Mouse (Mus musculus): ENCODE results near the gene Prp2. TPM values are rescaled to one million over a fixed set of nuclear protein-coding genes. Genes with fewer than 3 reads are reported as not detected.

The Prp2 gene
- polyA plus RNA-seq (2017; shearing (Covaris generic)), result not detected

GRCm38 (mm10) chr6:132595613-132596012, at the start of gene Prp2:
Prp2 (plus strand) TSS chr6:132595913.

DNA sequence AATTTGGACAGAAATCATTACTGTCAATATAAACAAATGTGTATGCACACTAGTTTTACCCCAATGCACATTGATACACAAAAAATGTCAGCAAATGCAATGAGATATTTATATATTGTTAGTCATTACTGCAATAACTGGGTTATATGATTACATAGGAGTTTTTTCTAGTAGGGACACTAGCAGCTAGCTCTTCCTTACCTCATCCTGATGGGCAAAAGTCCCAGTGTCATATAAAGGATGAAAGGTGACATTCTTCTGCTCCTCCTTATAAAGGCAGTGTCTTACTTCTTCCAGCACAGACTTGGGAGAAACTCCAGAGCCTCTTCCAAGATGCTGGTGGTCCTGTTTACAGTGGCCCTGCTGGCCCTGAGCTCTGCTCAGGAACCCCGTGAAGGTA, 26.2 kb upstream of the Prp2 start, which contains the start of gene Prh1:
Gene Prh1, plus strand, starts transcription at position 301 of the 400 bp plus-strand sequence.

Other genes starting within 250 kb of the Prp2 start
- gene Gm8882, start 231.8 kb upstream of the Prp2 start, polyA plus RNA-seq (2017; shearing (Covaris generic)), result 0.19 TPM
- not detected for gene Prh1, start 26.1 kb upstream of the Prp2 start, polyA plus RNA-seq (2017; shearing (Covaris generic))
- gene A630073D07Rik, start 55.6 kb downstream of the Prp2 start, polyA plus RNA-seq (2017; shearing (Covaris generic)), result 0.17 TPM
- gene Tas2r120, start 61.0 kb downstream of the Prp2 start, polyA plus RNA-seq (2017; shearing (Covaris generic)), result not detected
- not detected for gene Tas2r121, start 105.1 kb downstream of the Prp2 start, polyA plus RNA-seq (2017; shearing (Covaris generic))
- gene Tas2r122, start 116.0 kb downstream of the Prp2 start, polyA plus RNA-seq (2017; shearing (Covaris generic)), result not detected
- gene Tas2r115, start 142.1 kb downstream of the Prp2 start, polyA plus RNA-seq (2017; shearing (Covaris generic)), result not detected
- not detected for gene Tas2r124, start 158.8 kb downstream of the Prp2 start, polyA plus RNA-seq (2017; shearing (Covaris generic))
- not detected for gene Tas2r102, start 166.2 kb downstream of the Prp2 start, polyA plus RNA-seq (2017; shearing (Covaris generic))
- not detected for gene Tas2r136, start 182.2 kb downstream of the Prp2 start, polyA plus RNA-seq (2017; shearing (Covaris generic))
- not detected for gene Tas2r117, start 206.9 kb downstream of the Prp2 start, polyA plus RNA-seq (2017; shearing (Covaris generic))

All from CD4-positive, CD25-positive, alpha-beta regulatory T cell (primary cell).